Mouse (Mus musculus) layer of hippocampus, postnatal 10 days (tissue): ENCODE measurements around the gene Sept6. TPM values are rescaled to one million over a fixed set of nuclear protein-coding genes. Genes with fewer than 3 reads are reported as not detected.

ENCODE experiments used
- DNase-seq, 2 experiments: peaks; one replicate each; pipeline ENCODE4 v3.0.0; 2021; ENCODE audit warnings: low spot score in 2 of 2
- total RNA-seq, 2 experiments: library from RNA; stranded (reverse); gene quantifications; 2 replicates each; pipeline ENCODE4 v1.2.3; 2021

The Sept6 gene
- total RNA-seq, 2 experiments from 2014 or later: 62.0 to 64.6 TPM

- DNase-seq: no peak
Observed at GRCm38 (mm10) chrX:36873765-36874164, 117.8 kb downstream of the Sept6 start, which contains the start of the genes Ube2a and C330007P06Rik. TSS of gene Ube2a (plus strand) at chrX:36873900. TSS of gene C330007P06Rik (minus strand) at chrX:36874111.

- no peak for DNase-seq
Observed at GRCm38 (mm10) chrX:36870372-36870771, 121.2 kb downstream of the Sept6 start.

GRCm38 (mm10) chrX:36864609-36865328 is 126.8 kb downstream of the Sept6 start:
- DNase-seq: no peak

DNA sequence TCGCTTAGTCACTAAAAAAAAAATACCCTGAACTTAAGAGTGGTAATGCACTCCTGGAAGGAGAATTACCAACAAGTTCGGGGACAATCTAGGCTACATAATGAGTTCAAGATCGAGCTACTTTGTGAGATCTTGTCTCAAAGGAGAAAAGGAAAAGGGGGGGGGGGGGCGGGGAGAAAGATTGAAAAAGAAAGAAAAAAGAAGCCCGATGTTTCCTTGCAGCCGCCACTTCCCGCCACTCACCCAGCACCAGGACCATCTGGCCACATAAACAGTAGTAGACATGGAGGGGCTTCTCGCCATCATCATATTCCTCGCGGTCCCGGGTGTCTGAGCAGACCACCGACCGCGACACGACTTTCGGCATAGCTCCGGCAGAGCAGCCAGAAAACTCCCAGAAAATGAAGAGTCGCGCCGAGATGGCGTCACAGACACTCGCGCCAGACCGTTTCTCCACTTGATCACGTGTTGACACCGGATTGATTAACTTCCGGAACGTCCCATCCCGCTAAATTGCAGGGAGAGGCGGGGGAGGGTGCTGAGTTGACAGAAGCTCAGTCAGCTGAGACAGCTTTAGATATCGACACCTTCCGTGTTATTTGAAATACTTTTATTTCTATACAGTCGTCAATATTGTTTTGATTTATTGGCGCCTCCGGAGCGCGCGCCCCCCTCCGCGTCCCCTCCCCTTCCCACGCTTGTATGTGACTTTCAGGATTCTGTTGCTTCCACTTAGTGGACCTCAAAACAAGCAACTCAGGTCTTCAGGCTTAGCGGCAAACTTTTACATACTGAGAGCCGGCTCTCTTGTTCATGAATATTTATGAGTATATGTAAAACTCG is 127.6 kb downstream of the Sept6 start:
- DNase-seq: peak; percentile 74 to 80

Other genes starting within 250 kb of the Sept6 start
- gene Slc25a43, start 248.1 kb downstream of the Sept6 start, total RNA-seq: under 1 TPM; 0.40 to 0.64 TPM
- gene Slc25a5, start 196.1 kb downstream of the Sept6 start, total RNA-seq: 100 to 1,000 TPM; 343 to 357 TPM
- 10 to 100 TPM; 56.7 to 60.6 TPM for gene Ube2a, start 117.9 kb downstream of the Sept6 start, total RNA-seq
- 10 to 100 TPM; 31.5 to 32.3 TPM for gene C330007P06Rik, start 117.7 kb downstream of the Sept6 start, total RNA-seq
- 10 to 100 TPM; 28.3 to 31.2 TPM for gene Nkrf, start 88.9 kb downstream of the Sept6 start, total RNA-seq
- gene Sowahd, start 57.1 kb upstream of the Sept6 start, total RNA-seq: not detected
- 100 to 1,000 TPM; 418 to 424 TPM for gene Rpl39, start 93.6 kb upstream of the Sept6 start, total RNA-seq
- 10 to 100 TPM; 20.7 to 21.6 TPM for gene Upf3b, start 118.5 kb upstream of the Sept6 start, total RNA-seq
- 10 to 100 TPM; 18.1 to 22.9 TPM for gene Nkap, start 135.0 kb upstream of the Sept6 start, total RNA-seq
- gene Akap14, start 177.0 kb upstream of the Sept6 start, total RNA-seq: under 1 TPM in 1 of 2 experiments, not detected in 1; 0.25 TPM
- gene Ndufa1, start 199.4 kb upstream of the Sept6 start, total RNA-seq: 100 to 1,000 TPM; 233 to 247 TPM
- 1 to 10 TPM; 6.9 to 8.4 TPM for gene Rnf113a1, start 199.5 kb upstream of the Sept6 start, total RNA-seq
- gene Gm9, start 219.2 kb upstream of the Sept6 start, total RNA-seq: not detected
- gene Rhox1, start 230.5 kb upstream of the Sept6 start, total RNA-seq: not detected